Mouse (Mus musculus) CH12.LX (cell line): ENCODE measurements around the gene Rab25. TPM values are rescaled to one million over a fixed set of nuclear protein-coding genes. Genes with fewer than 3 reads are reported as not detected.

Source experiments
- DNase-seq: peaks from one replicate; pipeline ENCODE4 v3.0.0-alpha.2; 2013; ENCODE audit errors: extremely low read depth
- H3K27ac ChIP-seq: 2 replicates; pipeline ENCODE4 v1.5.1; 2012; ENCODE audit warnings: low read depth, mild to moderate bottlenecking, control low read depth, moderate library complexity; ENCODE audit not compliant: insufficient read depth
- H3K27me3 ChIP-seq: replicated peaks from 2 replicates; pipeline ENCODE3; 2012; ENCODE audit warnings: inconsistent platforms
- H3K36me3 ChIP-seq, 2 experiments: replicated peaks in 1 of 2; 2 replicates each; pipeline versions ENCODE3 to v1.6.1; 2012; ENCODE audit warnings: inconsistent platforms in 1 of 2, low read length in 1 of 2, mild to moderate bottlenecking in 1 of 2, mixed read lengths in 1 of 2, moderate library complexity in 1 of 2; ENCODE audit not compliant: control insufficient read depth in 1 of 2, insufficient read depth in 1 of 2
- H3K4me1 ChIP-seq, 2 experiments: 2 replicates each; pipeline ENCODE4 v1.6.1; 2012; ENCODE audit warnings: inconsistent platforms in 1 of 2, moderate library complexity in 1 of 2; ENCODE audit not compliant: insufficient read depth in 2 of 2, control insufficient read depth in 1 of 2
- H3K4me2 ChIP-seq: 2 replicates; pipeline ENCODE4 v1.6.1; 2012; ENCODE audit warnings: low read depth, mild to moderate bottlenecking, control low read depth; ENCODE audit not compliant: poor library complexity, insufficient read depth, severe bottlenecking
- H3K4me3 ChIP-seq, 3 experiments: fragments of 150-350 bp in 1 of 3; sonication (generic) in 1 of 3; replicated peaks in 1 of 3; 2 replicates each; pipeline versions ENCODE3 to v1.5.1; 2011 to 2012; ENCODE audit warnings: low read depth in 2 of 3, low read length in 2 of 3, mild to moderate bottlenecking in 2 of 3, moderate library complexity in 2 of 3, control low read depth in 1 of 3, improper control_type of control experiment in 1 of 3, inconsistent platforms in 1 of 3, mixed read lengths in 1 of 3; ENCODE audit not compliant: poor library complexity in 1 of 3
- H3K79me2 ChIP-seq: replicated peaks from 2 replicates; pipeline ENCODE4 v1.6.1; 2012; ENCODE audit warnings: mild to moderate bottlenecking, moderate library complexity; ENCODE audit not compliant: control insufficient read depth, poor library complexity, insufficient read depth, severe bottlenecking; ENCODE audit errors: extremely low read depth
- H3K9ac ChIP-seq: 2 replicates; pipeline ENCODE4 v1.6.1; 2012; ENCODE audit warnings: low read depth, mild to moderate bottlenecking, control low read depth, moderate library complexity; ENCODE audit not compliant: insufficient read depth
- H3K9me3 ChIP-seq: replicated peaks from 2 replicates; pipeline ENCODE3; 2012; ENCODE audit warnings: low read length, inconsistent platforms, mixed read lengths
- BHLHE40 ChIP-seq: IDR thresholded peaks from 2 replicates; pipeline ENCODE4 v1.6.1; 2011; ENCODE audit warnings: mild to moderate bottlenecking, low read depth, low read length, improper control_type of control experiment
- CHD2 ChIP-seq: IDR thresholded peaks from 2 replicates; pipeline ENCODE4 v1.6.1; 2011; ENCODE audit warnings: low read length, improper control_type of control experiment
- CTCF ChIP-seq, 2 experiments: IDR thresholded peaks in 1 of 2; conservative IDR thresholded peaks in 1 of 2; 2 replicates each; pipeline ENCODE4 v1.5.1; 2011 to 2012; ENCODE audit warnings: low read depth in 2 of 2, low read length in 2 of 2, improper control_type of control experiment in 1 of 2, inconsistent platforms in 1 of 2, mild to moderate bottlenecking in 1 of 2, moderate library complexity in 1 of 2
- ETS1 ChIP-seq: conservative IDR thresholded peaks from 2 replicates; pipeline ENCODE4 v1.6.1; 2012; ENCODE audit warnings: low read depth, mild to moderate bottlenecking, inconsistent platforms, low read length, improper control_type of control experiment, moderate library complexity
- HCFC1 ChIP-seq: IDR thresholded peaks from 2 replicates; pipeline ENCODE4 v1.6.1; 2012; ENCODE audit warnings: low read depth, mild to moderate bottlenecking, inconsistent platforms, low read length, improper control_type of control experiment
- IRF4 ChIP-seq: IDR thresholded peaks from 2 replicates; pipeline ENCODE4 v1.6.1; 2014; ENCODE audit warnings: low read depth, mild to moderate bottlenecking, inconsistent platforms, low read length, improper control_type of control experiment
- JUN ChIP-seq: IDR thresholded peaks from 2 replicates; pipeline ENCODE4 v1.6.1; 2011; ENCODE audit warnings: low read depth, mild to moderate bottlenecking, low read length, improper control_type of control experiment, moderate library complexity; ENCODE audit not compliant: insufficient read depth
- KAT2A ChIP-seq: IDR thresholded peaks from 2 replicates; pipeline ENCODE4 v1.6.1; 2012; ENCODE audit warnings: low read length, improper control_type of control experiment, inconsistent platforms; ENCODE audit not compliant: insufficient replicate concordance
- MAFK ChIP-seq: IDR thresholded peaks from 2 replicates; pipeline ENCODE4 v1.6.1; 2011; ENCODE audit warnings: low read length, improper control_type of control experiment; ENCODE audit not compliant: insufficient replicate concordance
- MAZ ChIP-seq: IDR thresholded peaks from 2 replicates; pipeline ENCODE4 v1.6.1; 2012; ENCODE audit warnings: low read depth, mild to moderate bottlenecking, inconsistent platforms, low read length, improper control_type of control experiment, moderate library complexity
- POLR2A ChIP-seq: IDR thresholded peaks from 2 replicates; pipeline ENCODE4 v1.6.1; 2011; ENCODE audit warnings: low read depth, mild to moderate bottlenecking, improper control_type of control experiment, low read length
- USF2 ChIP-seq: conservative IDR thresholded peaks from 2 replicates; pipeline ENCODE4 v1.6.1; 2011; ENCODE audit warnings: low read depth, low read length, improper control_type of control experiment
- ZC3H11A ChIP-seq: IDR thresholded peaks from 2 replicates; pipeline ENCODE4 v1.6.1; 2012; ENCODE audit warnings: low read depth, mild to moderate bottlenecking, inconsistent platforms, low read length, improper control_type of control experiment
- ZKSCAN1 ChIP-seq: IDR thresholded peaks from 2 replicates; pipeline ENCODE4 v1.6.1; 2012; ENCODE audit warnings: low read depth, inconsistent platforms, low read length, improper control_type of control experiment, borderline replicate concordance
- ZNF384 ChIP-seq: IDR thresholded peaks from 2 replicates; pipeline ENCODE4 v1.6.1; 2012; ENCODE audit warnings: low read depth, low read length, improper control_type of control experiment, inconsistent platforms
- dilution Hi-C: fragments of 300-500 bp; cut with MboI; formaldehyde crosslinking; loops from 2 replicates; pipeline ENCODE4 v1.14.3; 2020; ENCODE audit warnings: low sequenced_read_pairs; ENCODE audit not compliant: extremely low pct_unique_long_range_greater_than_20kb, extremely low pct_ligation_motif_present
- in situ Hi-C: fragments of 300-500 bp; cut with MboI; formaldehyde crosslinking; loops from 3 replicates; pipeline ENCODE4 v1.14.3; 2019; ENCODE audit warnings: low sequenced_read_pairs, low pct_ligation_motif_present, low pct_unique_long_range_greater_than_20kb, mixed read lengths
- polyA plus RNA-seq: library from polyadenylated mRNA; unstranded; fragments of >175 nt; gene quantifications from 2 replicates; pipeline ENCODE4 v1.2.1, GENCODE M21; 2012; ENCODE audit warnings: low read depth; ENCODE audit not compliant: insufficient read length
- total RNA-seq, 2 experiments: library from RNA; depleted of rRNA; stranded (reverse); fragments of 300-350 nt in 1 of 2; fragments of >200 nt in 1 of 2; gene quantifications; 2 replicates each; pipeline ENCODE4 v1.2.3; 2012 to 2014

Rab25 gene
- total and polyA plus RNA-seq, 3 experiments, result 0.79 to 4.1 (median 1.8) TPM

DNA sequence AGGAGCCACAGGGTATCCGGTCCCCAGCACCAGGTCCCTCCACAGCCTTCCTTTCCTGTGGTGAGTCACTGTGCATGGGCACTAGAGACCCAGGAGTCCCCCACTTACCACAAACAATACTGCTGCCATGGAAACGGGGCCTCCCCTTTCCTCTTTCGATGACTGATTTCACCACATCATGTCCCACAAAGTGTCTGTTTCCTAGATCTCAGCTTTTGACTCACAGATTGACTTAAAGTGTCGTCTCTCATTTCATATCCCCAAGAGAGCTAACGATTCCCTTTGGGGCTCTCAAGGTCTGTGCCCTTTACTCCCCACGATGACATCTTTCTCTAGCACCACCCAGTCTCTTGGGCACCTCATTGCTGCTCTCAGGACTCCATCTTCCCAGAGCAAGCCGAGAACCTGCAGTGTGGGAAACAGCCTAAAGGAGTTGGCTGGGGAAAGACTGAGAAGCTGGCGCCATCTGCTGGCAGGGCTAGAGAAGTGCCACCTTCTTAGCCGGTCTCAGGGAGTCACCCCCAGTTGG lies 26.2 kb downstream of the Rab25 start (continued):
- peak; percentile 82 for TF ChIP-seq MAZ
- TF ChIP-seq JUN, result peak; percentile 93
- peak; percentile 96 for TF ChIP-seq ZC3H11A
- peak; percentile 92 for TF ChIP-seq BHLHE40
- TF ChIP-seq ZKSCAN1, result no peak
- peak; percentile 87 to 99 for TF ChIP-seq CTCF (conservative IDR thresholded peaks at IDR 0.05 in 1 of 2, IDR thresholded peaks at IDR 0.05 in 1 of 2; ENCODE audit: low read depth in 2 of 2, low read length in 2 of 2)
- TF ChIP-seq POLR2A, result no peak
- peak; percentile 84 for TF ChIP-seq KAT2A
- TF ChIP-seq ZNF384, result no peak
- peak; percentile 88 for TF ChIP-seq CHD2
- TF ChIP-seq USF2, result no peak

DNA sequence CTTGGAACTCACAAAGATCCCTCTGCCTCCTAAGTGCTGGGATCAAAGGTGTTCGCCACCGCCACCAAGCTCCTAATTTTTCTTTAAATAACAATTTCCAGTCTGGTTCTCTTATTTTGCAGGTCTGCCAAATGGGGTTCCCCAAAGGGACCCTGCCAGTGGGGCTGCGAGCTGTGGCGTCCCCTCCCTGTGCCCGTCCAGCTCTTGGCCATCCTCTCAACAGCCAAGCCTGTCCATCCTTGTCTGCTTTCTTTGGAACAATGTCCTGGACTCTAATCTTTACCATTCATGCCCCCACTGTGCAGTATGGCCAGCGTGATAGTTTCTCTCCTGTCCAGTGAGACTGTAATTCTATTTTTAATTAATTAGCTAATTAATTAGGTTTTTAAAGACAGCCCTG lies 26.9 kb downstream of the Rab25 start:
- Histone ChIP-seq H3K4me2 (peak overlapping the region; percentile 74), H3K9me3 (no peaks in the 10 kb centered on the region), H3K9ac (no peak overlapping the region), H3K36me3 (peaks cover 9 to 26% of the 10 kb centered on the region in 2 experiments), H3K79me2 (no peaks in the 10 kb centered on the region), H3K27me3 (peaks cover 16% of the 10 kb centered on the region), H3K27ac (no peak overlapping the region), H3K4me3 (no peak overlapping the region), H3K4me1 (peaks cover 23 to 41% of the 10 kb centered on the region in 2 experiments)
- in situ Hi-C loops (loop anchor here (5.0 kb wide), 2 partner anchors 34 to 114 kb away; no protein-coding TSS in a partner anchor), dilution Hi-C loops (no loop called here)
- DNase-seq, result no peak
- TF ChIP-seq MAFK (no peak), ETS1 (no peak), ZKSCAN1 (no peak), HCFC1 (no peak)

DNA sequence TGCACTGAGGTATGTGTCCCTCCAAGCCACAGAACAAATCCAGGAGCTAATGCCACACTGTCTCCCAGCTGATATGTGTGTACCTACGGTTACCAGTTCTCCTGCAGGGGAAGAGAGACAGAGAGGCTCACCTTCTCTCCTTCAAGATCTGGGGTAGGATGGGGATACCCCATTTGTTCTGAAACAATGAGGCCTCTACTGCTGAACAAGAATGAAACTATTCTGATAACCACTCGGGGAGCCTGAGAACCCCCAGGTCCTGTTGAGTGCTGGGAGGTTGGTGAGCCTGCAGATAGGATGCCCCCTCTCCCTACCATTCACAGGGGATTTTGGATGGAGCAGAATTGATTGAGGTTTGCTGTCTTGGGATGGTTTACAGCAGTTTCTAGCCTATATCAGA lies 28.0 kb downstream of the Rab25 start:
- no peaks in the 10 kb centered on the region for H3K79me2 ChIP-seq
- TF ChIP-seq JUN (no peak), IRF4 (peak; percentile 59), ETS1 (0 out of 2 replicates have a peak, but pooled peaks have one; percentile 24), USF2 (no peak), BHLHE40 (0 out of 2 replicates have a peak, but pooled peaks have one; percentile 16)
- peaks cover 19% of the 10 kb centered on the region for H3K27me3 ChIP-seq
- dilution Hi-C loops (no loop called here), in situ Hi-C loops (loop anchor here (5.0 kb wide), 2 partner anchors 33 to 113 kb away; no protein-coding TSS in a partner anchor)
- H3K9ac ChIP-seq, result no peak overlapping the region
- peaks cover 25 to 42% of the 10 kb centered on the region in 2 experiments for H3K4me1 ChIP-seq
- no peak overlapping the region for H3K27ac ChIP-seq
- DNase-seq, result no peak
- peaks cover 9 to 22% of the 10 kb centered on the region in 2 experiments for H3K36me3 ChIP-seq
- H3K4me2 ChIP-seq, result no peak overlapping the region
- H3K4me3 ChIP-seq, result peak overlapping the region in 1 of 3 experiments; percentile 6
- H3K9me3 ChIP-seq, result no peaks in the 10 kb centered on the region
